Mouse (Mus musculus) hindbrain, embryonic 12.5 days (tissue): Measurements from ENCODE around the gene Tnpo3. TPM values are rescaled to one million over a fixed set of nuclear protein-coding genes. Genes with fewer than 3 reads are reported as not detected.

ENCODE experiments used
- ATAC-seq: fragments of 200-750 bp; cut with Nextera tagmentation; 2 replicates; pipeline ENCODE4 v1.8.0; 2017; ENCODE audit warnings: moderate TSS enrichment; ENCODE audit not compliant: low FRiP score
- H3K27ac ChIP-seq: fragments of 300-500 bp; sonication (generic); 2 replicates; pipeline ENCODE4 v1.5.1; 2016; ENCODE audit warnings: mild to moderate bottlenecking
- H3K27me3 ChIP-seq: fragments of 300-500 bp; sonication (generic); 2 replicates; pipeline ENCODE4 v1.6.1; 2016; ENCODE audit warnings: mild to moderate bottlenecking
- H3K36me3 ChIP-seq: fragments of 300-500 bp; sonication (generic); 2 replicates; pipeline ENCODE4 v1.6.1; 2016; ENCODE audit warnings: mild to moderate bottlenecking
- H3K4me1 ChIP-seq: fragments of 300-500 bp; sonication (generic); 2 replicates; pipeline ENCODE4 v1.6.1; 2016
- H3K4me2 ChIP-seq: fragments of 300-500 bp; sonication (generic); replicated peaks from 2 replicates; pipeline ENCODE4 v1.6.1; 2016; ENCODE audit warnings: mild to moderate bottlenecking
- H3K4me3 ChIP-seq: fragments of 300-500 bp; sonication (generic); 2 replicates; pipeline ENCODE4 v1.5.1; 2016; ENCODE audit warnings: mild to moderate bottlenecking
- H3K9ac ChIP-seq: fragments of 300-500 bp; sonication (generic); 2 replicates; pipeline ENCODE4 v1.6.1; 2016; ENCODE audit warnings: mild to moderate bottlenecking, moderate library complexity
- H3K9me3 ChIP-seq: fragments of 300-500 bp; sonication (generic); replicated peaks from 2 replicates; pipeline ENCODE4 v1.6.1; 2016; ENCODE audit warnings: mild to moderate bottlenecking
- WGBS: fragments of 180-500 bp; shearing (Covaris S2); methylation state at CpG from one replicate; pipeline ENCODE4 v1.1.7; 2016; 5-methylcytosine and 5-hydroxymethylcytosine counted together
- polyA plus RNA-seq: library from polyadenylated mRNA; unstranded; fragments of >200 nt; fragmentation: Nextera tagmentation; extraction: Ambion mirVana; gene quantifications from 2 replicates; pipeline ENCODE4 v1.2.1, GENCODE M21; 2016

Tnpo3 gene
- polyA plus RNA-seq, 1 experiment from 2014 or later = 107 TPM

- ATAC-seq = no peak
- no peak overlapping the region for H3K4me3 ChIP-seq
- H3K36me3 ChIP-seq = no peaks in the 10 kb centered on the region
- WGBS = 15% methylated on average over 25 of the region's 25 CpGs
- 0 out of 2 replicates have a peak, but pooled peaks cover 5% of the 10 kb centered on the region for H3K4me1 ChIP-seq
- H3K9me3 ChIP-seq = no peaks in the 10 kb centered on the region
- no peak overlapping the region for H3K27ac ChIP-seq
- peak overlapping the region; percentile 21; the same call in 1 of the 2 replicates for H3K4me2 ChIP-seq
- no peak overlapping the region for H3K9ac ChIP-seq
- H3K27me3 ChIP-seq = peaks cover 64% of the 10 kb centered on the region
Measured at GRCm38 (mm10) chr6:29496270-29496669, 113.4 kb downstream of the Tnpo3 start.

DNA sequence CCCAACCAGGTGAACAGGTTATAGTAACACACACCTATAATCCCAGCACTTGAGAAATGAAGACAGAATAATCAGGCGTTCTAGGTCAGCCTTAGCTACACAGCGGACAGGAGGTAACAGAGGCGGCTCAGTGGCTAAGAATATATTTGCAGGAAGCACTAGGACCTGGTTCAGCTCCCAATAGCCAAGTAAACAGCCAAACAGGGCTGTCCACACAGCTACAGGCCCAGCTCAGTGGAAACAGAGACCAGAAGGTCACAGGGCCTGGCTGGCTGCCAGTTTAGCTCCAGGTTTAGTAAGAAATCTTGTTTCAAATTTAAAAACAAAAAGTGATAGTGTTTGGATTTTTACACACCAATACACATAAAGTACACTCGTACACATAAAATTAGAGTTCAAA, 115.6 kb downstream of the Tnpo3 start:
- H3K9ac ChIP-seq = no peak overlapping the region
- no peaks in the 10 kb centered on the region for H3K9me3 ChIP-seq
- H3K4me1 ChIP-seq = 0 out of 2 replicates have a peak, but pooled peaks cover 5% of the 10 kb centered on the region
- no peak overlapping the region for H3K4me2 ChIP-seq
- ATAC-seq = no peak
- H3K36me3 ChIP-seq = no peaks in the 10 kb centered on the region
- peaks cover 60% of the 10 kb centered on the region for H3K27me3 ChIP-seq
- WGBS = 79% methylated on average over 4 of the region's 4 CpGs
- no peak overlapping the region for H3K4me3 ChIP-seq
- no peak overlapping the region for H3K27ac ChIP-seq

Other genes with a start within 250 kb of the Tnpo3 start
- 0.25 and 0.38 TPM in 2 replicates for gene Opn1sw, start 221.4 kb downstream of the Tnpo3 start, polyA plus RNA-seq
- gene Ccdc136, start 213.6 kb downstream of the Tnpo3 start, polyA plus RNA-seq = 35.6 and 36.0 TPM in 2 replicates
- gene Flnc, start 176.6 kb downstream of the Tnpo3 start, polyA plus RNA-seq = 11.8 and 14.5 TPM in 2 replicates
- gene Atp6v1f, start 142.2 kb downstream of the Tnpo3 start, polyA plus RNA-seq = 215 and 230 TPM in 2 replicates
- 0.43 TPM in 1 of 2 replicates, not detected in the other for gene Atp6v1fnb, start 138.4 kb downstream of the Tnpo3 start, polyA plus RNA-seq
- 22.0 and 24.7 TPM in 2 replicates for gene Kcp, start 101.9 kb downstream of the Tnpo3 start, polyA plus RNA-seq
- 2.9 and 3.2 TPM in 2 replicates for gene Irf5, start 83.3 kb downstream of the Tnpo3 start, polyA plus RNA-seq
- 8.2 and 9.2 TPM in 2 replicates for gene Tspan33, start 84.3 kb upstream of the Tnpo3 start, polyA plus RNA-seq
- gene Smo, start 125.6 kb upstream of the Tnpo3 start, polyA plus RNA-seq = 49.4 and 54.1 TPM in 2 replicates
- gene Ahcyl2, start 158.1 kb upstream of the Tnpo3 start, polyA plus RNA-seq = 21.8 and 25.3 TPM in 2 replicates